Mouse (Mus musculus) cerebellum, adult 2 months (tissue): ENCODE results near the gene Tbx1.

Source experiments
- CTCF ChIP-seq: fragments of 200-500 bp; IDR thresholded peaks from 2 replicates; pipeline ENCODE4 v1.5.1; 2011; ENCODE audit warnings: low read depth, mild to moderate bottlenecking, control low read depth, low read length, moderate library complexity, borderline replicate concordance; ENCODE audit not compliant: insufficient read depth
- POLR2A ChIP-seq: fragments of 200-500 bp; IDR thresholded peaks from 2 replicates; pipeline ENCODE4 v1.6.1; 2011; ENCODE audit warnings: low read length, control low read depth, borderline replicate concordance; ENCODE audit not compliant: insufficient read depth

DNA sequence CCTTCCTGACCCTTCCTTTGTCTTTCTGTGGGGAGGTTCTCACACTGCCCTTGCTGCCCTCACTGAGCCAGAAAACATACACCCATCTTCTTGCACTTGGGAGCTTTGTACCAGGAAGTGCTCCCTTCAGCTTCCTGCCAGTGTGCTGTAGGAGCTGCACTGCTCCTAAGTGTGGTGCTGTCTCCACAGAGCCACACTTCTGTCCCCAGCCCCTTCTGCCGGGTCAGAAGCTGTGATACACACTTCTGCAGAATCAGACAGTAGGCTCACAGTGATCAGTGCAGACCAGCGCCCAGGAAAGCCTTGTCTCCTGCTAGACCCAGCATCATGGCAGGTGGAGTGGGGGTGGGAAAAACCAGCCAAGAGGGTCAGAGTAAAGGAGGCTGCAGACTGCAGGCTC lies 42.3 kb upstream of the Tbx1 start:
- no peak for TF ChIP-seq CTCF
- TF ChIP-seq POLR2A: no peak
